Mouse (Mus musculus): ENCODE results near the gene Ivns1abp.

Gene Ivns1abp

GRCm38 (mm10) chr1:151342311-151342710, 2.0 kb upstream of the Ivns1abp start:
- DNase-seq = no peak

DNA sequence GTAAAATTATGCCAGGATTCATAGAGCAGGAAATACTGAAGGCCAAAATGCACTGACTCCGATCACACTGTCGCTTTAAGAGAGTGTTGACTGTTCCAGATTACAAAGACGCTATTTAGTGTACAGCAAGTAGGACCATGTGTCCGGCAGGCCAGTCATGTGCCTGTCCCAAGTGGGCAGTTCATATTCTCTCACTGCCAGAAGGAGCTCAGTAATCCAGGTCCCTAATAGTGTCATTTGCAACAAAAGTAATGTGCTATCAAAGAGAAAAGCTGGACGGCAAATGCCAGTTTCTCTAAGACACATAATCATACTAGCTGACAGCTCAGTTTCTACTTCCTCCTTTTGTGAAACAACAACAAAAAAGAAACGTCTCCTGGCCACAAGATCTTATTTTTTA, 1.3 kb upstream of the Ivns1abp start:
- peak; percentile 51 to 54 for DNase-seq

- peak; percentile 70 to 71 for DNase-seq
Measured at GRCm38 (mm10) chr1:151343571-151344282, 550 bp upstream of the Ivns1abp start.

DNA sequence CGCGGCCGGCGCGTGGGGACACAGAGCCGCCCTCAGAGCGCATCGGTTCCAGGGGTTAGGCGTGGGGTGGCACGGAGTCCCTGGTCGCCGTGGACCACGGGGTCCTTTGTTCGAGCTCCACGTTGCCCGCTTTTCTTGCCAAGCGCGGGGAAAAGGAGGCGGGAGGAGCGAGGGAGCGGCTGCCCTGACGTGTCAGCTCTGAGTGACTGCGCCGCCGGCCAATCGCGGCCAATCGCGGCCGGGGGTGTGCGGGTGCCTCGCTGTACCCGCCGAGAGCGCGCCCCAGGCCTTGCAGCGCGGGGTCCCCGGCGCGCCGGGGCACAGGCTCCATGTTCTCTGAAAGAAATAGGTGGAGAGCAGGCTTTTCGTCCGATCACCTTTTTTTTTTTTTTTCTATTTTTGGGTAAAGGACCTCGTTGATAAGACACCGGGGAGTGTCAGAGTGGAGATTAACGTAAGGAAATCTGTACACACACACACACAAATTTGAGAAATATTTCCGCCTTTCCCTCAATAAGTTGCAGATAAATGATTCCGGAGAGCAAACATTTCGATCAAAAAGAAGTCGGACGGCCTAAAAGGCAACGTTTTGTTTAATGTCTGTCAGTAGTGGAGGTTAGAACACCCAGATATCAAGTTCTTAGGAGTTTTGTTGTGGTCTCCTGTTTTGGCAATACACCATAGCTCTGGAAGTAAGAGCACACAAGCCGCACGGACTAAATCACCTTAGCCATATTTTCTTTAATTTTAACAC, 1.0 kb downstream of the Ivns1abp start:
- DNase-seq = peak; percentile 89 to 91

DNA sequence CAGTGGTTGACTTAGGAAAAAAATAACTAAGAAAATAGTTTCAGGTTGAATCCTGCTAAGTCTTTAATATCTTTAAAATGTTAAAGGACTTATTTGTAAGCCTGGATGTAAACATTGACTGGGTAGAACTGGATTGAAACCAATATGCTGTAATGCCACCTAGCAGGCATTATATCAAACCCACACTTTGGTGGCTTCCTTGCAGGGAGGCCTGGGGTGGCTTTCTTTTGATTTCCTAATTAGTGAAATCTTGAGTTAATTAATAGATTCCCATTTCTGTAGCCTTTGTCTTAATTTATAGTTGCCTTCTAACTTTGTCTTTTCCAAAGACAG, 1.6 kb downstream of the Ivns1abp start:
- no peak for DNase-seq

- peak; percentile 28 to 37 for DNase-seq
Measured at GRCm38 (mm10) chr1:151346681-151347127, 2.4 kb downstream of the Ivns1abp start.

- peak; percentile 20 to 38 for DNase-seq
Measured at GRCm38 (mm10) chr1:151348293-151348692, 4.0 kb downstream of the Ivns1abp start.

DNA sequence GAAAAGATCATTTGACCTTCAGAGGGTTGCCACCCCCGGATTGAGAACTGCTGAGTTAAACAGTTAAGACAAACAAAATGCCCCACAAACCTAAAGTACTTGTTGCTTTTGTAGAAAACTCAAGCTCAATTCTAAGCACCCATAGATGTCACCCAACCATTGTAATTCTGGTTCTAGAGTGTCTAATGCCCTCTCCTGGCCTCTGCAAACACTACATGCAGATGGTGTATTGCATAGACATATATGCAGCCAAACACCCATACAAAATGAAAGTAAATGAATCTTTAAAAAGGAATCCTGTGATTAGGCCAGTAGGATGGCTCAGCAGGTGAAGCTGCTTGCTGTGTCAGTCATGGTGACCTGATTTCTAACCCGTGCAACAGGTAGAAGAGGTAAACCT, 8.6 kb downstream of the Ivns1abp start:
- peak; percentile 69 to 77 for DNase-seq

DNA sequence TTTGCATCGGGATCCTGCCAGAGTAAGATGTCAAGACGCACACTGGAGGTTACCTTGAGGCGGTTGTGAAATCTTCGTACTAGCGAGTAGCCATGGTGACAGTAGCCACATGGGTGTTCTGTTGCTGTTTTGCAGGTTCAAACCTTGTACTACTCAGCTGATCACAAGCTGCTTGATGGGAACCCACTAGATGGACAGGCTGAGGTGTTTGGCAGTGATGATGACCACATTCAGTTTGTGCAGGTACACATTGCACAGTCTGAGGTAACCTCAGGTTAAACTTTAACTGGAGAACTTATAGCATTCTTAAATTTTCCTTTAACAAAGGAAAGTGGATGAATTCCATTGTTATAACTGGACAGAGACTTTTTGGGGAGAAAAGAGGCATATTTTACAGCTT, 11.7 kb downstream of the Ivns1abp start:
- DNase-seq = no peak

GRCm38 (mm10) chr1:151359374-151359773, 15.1 kb downstream of the Ivns1abp start:
- no peak for DNase-seq

GRCm38 (mm10) chr1:151366944-151367605, 22.8 kb downstream of the Ivns1abp start:
- no peak for DNase-seq

DNA sequence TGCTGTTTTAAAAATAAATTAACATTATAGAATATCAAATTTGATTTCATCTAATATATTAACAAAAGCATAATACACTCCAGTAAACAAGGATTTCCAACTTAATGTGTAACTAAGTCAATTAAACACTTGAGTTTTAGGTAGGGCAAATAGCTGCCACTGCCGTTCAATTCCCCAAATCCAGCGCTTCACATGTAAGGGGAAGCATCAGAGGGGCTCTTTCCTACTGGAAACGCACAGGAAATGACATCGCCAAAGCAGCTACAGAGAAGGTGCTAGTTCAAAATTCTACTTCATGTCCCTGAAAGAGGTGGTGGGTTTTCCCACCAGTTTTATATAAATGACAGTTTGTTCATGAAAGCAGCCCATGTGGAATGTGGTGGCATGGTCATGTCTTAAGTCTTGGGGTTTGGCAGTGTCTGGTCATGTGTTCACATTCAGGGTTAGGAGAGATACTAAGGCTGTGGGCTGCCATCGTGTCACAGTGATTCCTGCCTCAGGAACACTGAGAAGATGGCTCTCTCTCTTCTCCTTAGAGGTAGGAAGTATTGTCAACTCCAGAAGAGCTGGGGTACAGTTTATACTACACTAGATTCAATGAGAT, 23.5 kb downstream of the Ivns1abp start:
- DNase-seq = no peak

GRCm38 (mm10) chr1:151368444-151368843, 24.2 kb downstream of the Ivns1abp start:
- no peak for DNase-seq

GRCm38 (mm10) chr1:151370573-151370972, 26.3 kb downstream of the Ivns1abp start:
- peak in 1 of 2 experiments; percentile 20 for DNase-seq

DNA sequence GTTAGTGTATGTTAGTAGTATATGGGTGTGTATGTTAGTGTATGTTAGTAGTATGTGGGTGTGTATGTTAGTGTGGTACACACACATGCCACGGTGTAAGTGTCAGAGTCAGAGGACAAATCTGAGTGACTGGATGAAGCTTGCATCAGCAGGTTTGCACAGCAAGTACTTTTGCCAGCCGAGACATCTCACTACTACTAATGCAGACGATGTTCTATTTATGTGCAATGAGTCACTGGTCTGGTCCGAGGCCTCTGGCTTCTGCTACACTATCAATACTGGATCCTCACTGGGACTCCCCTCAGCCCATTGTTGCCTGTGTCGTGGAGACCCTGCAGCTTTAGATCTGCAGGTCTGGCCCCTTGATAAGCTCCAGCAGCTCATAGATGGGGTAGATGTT, 27.3 kb downstream of the Ivns1abp start:
- DNase-seq = no peak

DNA sequence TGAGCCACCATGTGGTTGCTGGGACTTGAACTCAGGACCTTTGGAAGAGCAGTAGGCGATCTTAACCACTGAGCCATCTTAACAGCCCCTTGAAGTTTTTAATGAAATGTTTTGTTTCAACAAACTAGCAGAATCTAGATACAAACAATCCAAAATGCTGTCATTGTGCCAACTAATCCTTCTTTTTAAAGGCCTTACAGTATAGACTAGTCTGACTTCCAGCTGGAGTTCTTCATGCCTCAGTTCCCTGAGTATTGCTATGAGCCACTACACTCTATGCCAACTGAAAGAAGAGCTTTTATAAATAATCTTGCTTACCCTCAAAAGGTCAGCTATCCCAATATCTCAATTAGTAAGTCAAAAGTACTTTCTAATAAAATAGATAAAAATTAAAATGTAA, 28.5 kb downstream of the Ivns1abp start:
- no peak for DNase-seq

- DNase-seq = no peak
Measured at GRCm38 (mm10) chr1:151377353-151377752, 33.1 kb downstream of the Ivns1abp start.

DNA sequence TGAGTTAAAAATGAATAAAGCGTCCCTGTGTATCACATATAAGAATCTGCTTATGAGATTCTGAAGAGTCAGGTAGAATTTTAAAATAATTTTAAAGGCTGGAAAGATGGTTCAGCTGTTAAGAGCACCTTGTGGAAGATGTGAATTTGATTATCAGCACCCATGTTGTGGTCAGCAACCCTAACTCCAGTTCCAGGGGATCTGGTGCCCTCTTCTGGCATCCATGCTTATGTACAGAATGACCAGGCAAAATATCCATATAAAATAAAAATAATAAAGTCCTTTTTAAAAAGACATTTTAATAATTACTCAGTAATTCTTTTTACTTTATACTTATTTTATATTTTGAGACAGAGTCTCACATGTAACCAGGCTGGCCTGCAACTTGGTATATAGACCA, 45.8 kb downstream of the Ivns1abp start:
- peak; percentile 35 to 41 for DNase-seq

DNA sequence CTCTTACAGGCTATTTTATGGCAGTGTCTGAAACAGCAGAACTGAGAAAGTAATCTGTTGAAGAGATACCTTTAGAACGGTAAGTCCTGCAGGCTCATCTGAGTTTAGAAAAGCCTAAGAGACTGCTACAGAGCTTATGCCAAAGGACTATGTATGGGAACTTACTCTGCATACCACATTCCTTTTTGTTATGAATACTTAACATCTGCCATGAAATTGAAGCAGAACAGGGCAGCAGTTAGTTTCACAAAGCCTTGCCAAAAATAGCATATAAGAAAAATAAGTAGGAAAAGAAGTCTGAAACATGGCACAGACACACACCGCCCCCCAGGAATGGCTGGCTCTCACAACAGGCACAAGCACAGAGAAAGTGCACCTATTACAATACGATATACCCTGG, 65.5 kb downstream of the Ivns1abp start:
- no peak for DNase-seq
